Comparison of ENCODE assay signal across 10 mouse cellular contexts in genomic region chr1:63309661-63310060, GRCm38 (mm10). TPM values are rescaled to one million over a fixed set of nuclear protein-coding genes. Genes with fewer than 3 reads are reported as not detected.
A peak's percentile ranks its signal among the peaks of the same experiment; 100 is the strongest.
DNase-seq lines count a peak whose midpoint lies in the region; ATAC-seq and TF ChIP-seq lines count a peak whose summit lies in the region.
"Had no signal": no experiment of that assay in that cellular context is flagged by ENCODE, and none has a peak within 500 bp of the region (broad histone marks: within the 10 kb centered on the region; RNA-seq: fewer than 3 reads in every experiment).

No protein-coding gene starts in this region.

- peaks cover 7% of the 10 kb centered on the region for H3K27me3 ChIP-seq in heart, embryonic 16.5 days (ENCODE audit: control insufficient read depth, insufficient read depth, low read length)
- H3K27me3 ChIP-seq in hindbrain, embryonic 11.5 days (ENCODE audit: control insufficient read depth, insufficient read depth, low read length): peaks cover 4% of the 10 kb centered on the region
- H3K27me3 ChIP-seq in midbrain, postnatal 0 days (ENCODE audit: insufficient read depth, low read length): 0 out of 2 replicates have a peak, but pooled peaks cover 4% of the 10 kb centered on the region

- peaks cover 4% of the 10 kb centered on the region; the same call in 1 of the 2 replicates for H3K36me3 ChIP-seq in heart, embryonic 16.5 days (ENCODE audit: control insufficient read depth, insufficient read depth)
- no peaks in the 10 kb centered on the region for H3K36me3 ChIP-seq in hindbrain, embryonic 11.5 days (ENCODE audit: control insufficient read depth, insufficient read depth, low read length)
- 0 out of 2 replicates have a peak, but pooled peaks cover 3% of the 10 kb centered on the region for H3K36me3 ChIP-seq in midbrain, postnatal 0 days (ENCODE audit: insufficient read depth, low read length)

- H3K9ac ChIP-seq in heart, embryonic 16.5 days (ENCODE audit: low read length): no peak overlapping the region
- H3K9ac ChIP-seq in hindbrain, embryonic 11.5 days (ENCODE audit: low read depth, low read length): no peak overlapping the region
- H3K9ac ChIP-seq in midbrain, postnatal 0 days (replicated peaks; ENCODE audit: low read length, poor library complexity, severe bottlenecking): no peak overlapping the region

- peaks cover 3% of the 10 kb centered on the region; the same call in 1 of the 2 replicates for H3K9me3 ChIP-seq in heart, embryonic 16.5 days (replicated peaks; ENCODE audit: control insufficient read depth, low read length)
- no peaks in the 10 kb centered on the region for H3K9me3 ChIP-seq in hindbrain, embryonic 11.5 days (ENCODE audit: control insufficient read depth, low read length)
- H3K9me3 ChIP-seq in midbrain, postnatal 0 days (ENCODE audit: low read length): no peaks in the 10 kb centered on the region

- 44% methylated on average over 18 of the region's 18 CpGs for WGBS in heart, embryonic 16.5 days
- WGBS in hindbrain, embryonic 11.5 days: 34% methylated on average over 18 of the region's 18 CpGs
- 40% methylated on average over 18 of the region's 18 CpGs for WGBS in midbrain, postnatal 0 days

- TF ChIP-seq CTCF in midbrain, postnatal 0 days (IDR thresholded peaks at IDR 0.05): no peak

- H3K27ac ChIP-seq in heart, embryonic 16.5 days (ENCODE audit: low read length): no peak overlapping the region
- H3K27ac ChIP-seq in hindbrain, embryonic 11.5 days (ENCODE audit: low read depth, low read length): no peak overlapping the region
- no peak overlapping the region for H3K27ac ChIP-seq in midbrain, postnatal 0 days (ENCODE audit: low read depth, low read length)

- no peaks in the 10 kb centered on the region for H3K4me1 ChIP-seq in heart, embryonic 16.5 days (ENCODE audit: control insufficient read depth, insufficient read depth, low read length)
- no peaks in the 10 kb centered on the region for H3K4me1 ChIP-seq in hindbrain, embryonic 11.5 days (replicated peaks; ENCODE audit: control insufficient read depth, insufficient read depth, low read length)
- H3K4me1 ChIP-seq in midbrain, postnatal 0 days (ENCODE audit: insufficient read depth, low read length): no peaks in the 10 kb centered on the region

- DNase-seq in heart, adult 9 months (ENCODE audit: low spot score in 2 of 2): no peak
- peak; percentile 63 for DNase-seq in embryo, embryonic 10 days (ENCODE audit: low spot score)
- peak; percentile 47 for DNase-seq in hindbrain, embryonic 11.5 days (ENCODE audit: low spot score)
- no peak for DNase-seq in midbrain, postnatal 0 days (ENCODE audit: low spot score)
- no peak for DNase-seq in urinary bladder, adult 18-20 months (ENCODE audit: low spot score in 2 of 2)
- no peak for DNase-seq in urinary bladder, adult 2 months (ENCODE audit: low spot score)
- DNase-seq: adrenal gland, postnatal 36 days; kidney, adult 8-10 months had no signal

- no peak for ATAC-seq in heart, embryonic 16.5 days (replicated peaks; ENCODE audit: extremely low read depth, insufficient read depth, low FRiP score)
- ATAC-seq in hindbrain, embryonic 11.5 days (ENCODE audit: low FRiP score): no peak
- no peak for ATAC-seq in midbrain, postnatal 0 days (ENCODE audit: low FRiP score)
- ATAC-seq in cerebellum, adult (ENCODE audit: insufficient number of reproducible peaks, low FRiP score, low TSS enrichment): no peak

- H3K4me3 ChIP-seq in heart, embryonic 16.5 days (ENCODE audit: low read length): peak overlapping the region; percentile 2
- peak overlapping the region; percentile 32 for H3K4me3 ChIP-seq in hindbrain, embryonic 11.5 days (ENCODE audit: low read depth, low read length)
- H3K4me3 ChIP-seq in midbrain, postnatal 0 days (ENCODE audit: low read depth, low read length): peak overlapping the region; percentile 12; the same call in 1 of the 2 replicates

- H3K4me2 ChIP-seq in heart, embryonic 16.5 days (ENCODE audit: low read depth, low read length): peak overlapping the region; percentile 49
- peak overlapping the region; percentile 59 for H3K4me2 ChIP-seq in hindbrain, embryonic 11.5 days (replicated peaks; ENCODE audit: low read depth, low read length)
- peak overlapping the region; percentile 26 for H3K4me2 ChIP-seq in midbrain, postnatal 0 days (ENCODE audit: low read depth, low read length, poor library complexity, severe bottlenecking)

RNA-seq across cellular contexts. Expression of gene Zdbf2, which starts 36.6 kb away (rescaled TPM):
- polyA plus RNA-seq in heart, embryonic 16.5 days (2015; fragmentation: Nextera tagmentation; extraction: Ambion mirVana): 3.2 and 5.0 TPM in 2 replicates
- 16.1 and 24.7 TPM in 2 replicates for polyA plus RNA-seq in hindbrain, embryonic 11.5 days (2014; fragmentation: Nextera tagmentation; extraction: Ambion mirVana)
- total RNA-seq in midbrain, postnatal 0 days (2014; rRNA removed): 31.6 and 35.3 TPM in 2 replicates
- 26.7 and 45.9 TPM in 2 replicates for polyA plus RNA-seq in midbrain, postnatal 0 days (2015; fragmentation: Nextera tagmentation; extraction: Ambion mirVana)
- 0.23 and 0.31 TPM in 2 replicates for polyA plus RNA-seq in urinary bladder, adult 2 months (2012; rRNA removed)

Comparison
In these comparisons a context has a peak if more than half of its experiments do, and no peak if none do; other contexts are left out.
1. DNase-seq: peak in embryo, embryonic 10 days (single experiment) and hindbrain, embryonic 11.5 days (single experiment); none in heart, adult 9 months (0 of 2), midbrain, postnatal 0 days (single experiment), urinary bladder, adult 18-20 months (0 of 2) and urinary bladder, adult 2 months (single experiment).
2. Peak in every context shown above with its lines, with median percentiles within 50 percentile points of each other: H3K4me2 ChIP-seq and H3K4me3 ChIP-seq.